Mouse (Mus musculus) embryonic facial prominence, embryonic 15.5 days (tissue): ENCODE results near the gene Numbl. TPM values are rescaled to one million over a fixed set of nuclear protein-coding genes. Genes with fewer than 3 reads are reported as not detected.

Experiments used
- ATAC-seq: fragments of 200-750 bp; cut with Nextera tagmentation; 2 replicates; pipeline ENCODE4 v1.8.0; 2017; ENCODE audit warnings: low read depth, moderate TSS enrichment; ENCODE audit not compliant: insufficient number of reproducible peaks, low FRiP score, low TSS enrichment
- H3K27ac ChIP-seq: fragments of 300-500 bp; sonication (generic); replicated peaks from 2 replicates; pipeline ENCODE4 v1.5.1; 2015; ENCODE audit warnings: mild to moderate bottlenecking, inconsistent platforms
- H3K27me3 ChIP-seq: fragments of 300-500 bp; sonication (generic); 2 replicates; pipeline ENCODE4 v1.6.1; 2015; ENCODE audit warnings: inconsistent platforms
- H3K36me3 ChIP-seq: fragments of 300-500 bp; sonication (generic); 2 replicates; pipeline ENCODE4 v1.6.1; 2015; ENCODE audit warnings: mild to moderate bottlenecking, inconsistent platforms
- H3K4me1 ChIP-seq: fragments of 300-500 bp; sonication (generic); 2 replicates; pipeline ENCODE4 v1.6.1; 2015; ENCODE audit warnings: inconsistent platforms
- H3K4me2 ChIP-seq: fragments of 300-500 bp; sonication (generic); replicated peaks from 2 replicates; pipeline ENCODE4 v1.6.1; 2015; ENCODE audit warnings: mild to moderate bottlenecking, inconsistent platforms
- H3K4me3 ChIP-seq: fragments of 300-500 bp; sonication (generic); replicated peaks from 2 replicates; pipeline ENCODE4 v1.5.1; 2015; ENCODE audit warnings: mild to moderate bottlenecking, inconsistent platforms
- H3K9ac ChIP-seq: fragments of 300-500 bp; sonication (generic); 2 replicates; pipeline ENCODE4 v1.6.1; 2015; ENCODE audit warnings: inconsistent platforms
- H3K9me3 ChIP-seq: fragments of 300-500 bp; sonication (generic); replicated peaks from 2 replicates; pipeline ENCODE4 v1.6.1; 2016; ENCODE audit warnings: inconsistent platforms
- WGBS: fragments of 180-500 bp; shearing (Covaris S2); methylation state at CpG from one replicate; pipeline ENCODE4 v1.1.7; 2015; 5-methylcytosine and 5-hydroxymethylcytosine counted together
- polyA plus RNA-seq: library from polyadenylated mRNA; unstranded; fragments of >200 nt; fragmentation: Nextera tagmentation; extraction: Ambion mirVana; gene quantifications from 2 replicates; pipeline ENCODE4 v1.2.1, GENCODE M21; 2015

The Numbl gene
- polyA plus RNA-seq, 1 experiment from 2014 or later: 48.7 TPM

DNA sequence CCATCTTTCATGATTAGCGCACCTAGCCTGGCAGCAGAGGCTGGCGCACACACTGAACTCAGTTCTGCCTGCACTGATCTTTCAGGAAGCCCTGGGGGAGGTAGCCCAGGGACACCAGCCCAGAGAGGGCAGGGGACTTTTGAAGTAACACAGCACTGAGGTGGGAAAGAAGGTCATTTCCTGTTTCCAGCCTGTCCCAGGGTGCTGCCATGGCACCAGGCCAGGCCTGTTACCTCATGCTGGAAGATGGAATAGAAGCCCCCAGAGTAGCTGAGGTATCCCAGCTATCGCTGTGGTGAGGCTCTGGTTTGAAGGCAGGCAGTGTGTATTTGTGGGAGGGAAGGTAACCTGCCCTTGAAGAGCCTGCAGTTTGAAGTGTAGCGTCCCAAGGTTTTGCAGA lies 16.7 kb downstream of the Numbl start:
- Histone ChIP-seq H3K27me3 (no peaks in the 10 kb centered on the region), H3K27ac (no peak overlapping the region), H3K4me2 (no peak overlapping the region), H3K36me3 (peaks cover 90% of the 10 kb centered on the region), H3K9ac (no peak overlapping the region), H3K9me3 (no peaks in the 10 kb centered on the region), H3K4me3 (no peak overlapping the region), H3K4me1 (no peaks in the 10 kb centered on the region)
- 88% methylated on average over 4 of the region's 4 CpGs for WGBS
- no peak for ATAC-seq

DNA sequence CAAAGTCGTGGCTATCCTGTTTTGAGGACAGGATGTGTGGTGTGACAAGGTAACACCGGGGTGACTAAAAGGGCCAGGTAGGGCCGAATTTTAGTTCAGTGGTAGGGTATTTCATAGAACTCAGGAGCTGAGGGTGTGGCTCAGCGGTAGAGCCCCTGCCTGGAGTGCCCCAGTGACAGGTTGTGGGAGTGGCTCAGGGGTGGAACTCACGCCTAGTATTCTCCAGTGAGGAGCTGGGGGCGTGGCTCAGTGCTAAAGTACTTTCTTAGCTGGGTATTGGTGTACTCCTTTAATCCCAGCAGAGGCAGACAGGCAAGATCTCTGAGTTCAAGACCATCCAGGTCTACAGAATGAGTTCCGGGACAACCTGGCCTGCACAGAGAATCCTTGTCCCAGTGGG lies 17.8 kb downstream of the Numbl start:
- no peak for ATAC-seq
- Histone ChIP-seq H3K4me2 (no peak overlapping the region), H3K4me1 (no peaks in the 10 kb centered on the region), H3K27ac (no peak overlapping the region; the same call in 1 of the 2 replicates), H3K36me3 (peaks cover 89% of the 10 kb centered on the region), H3K27me3 (no peaks in the 10 kb centered on the region), H3K9ac (no peak overlapping the region), H3K4me3 (no peak overlapping the region), H3K9me3 (no peaks in the 10 kb centered on the region)
- WGBS: 65% methylated on average over 7 of the region's 7 CpGs

DNA sequence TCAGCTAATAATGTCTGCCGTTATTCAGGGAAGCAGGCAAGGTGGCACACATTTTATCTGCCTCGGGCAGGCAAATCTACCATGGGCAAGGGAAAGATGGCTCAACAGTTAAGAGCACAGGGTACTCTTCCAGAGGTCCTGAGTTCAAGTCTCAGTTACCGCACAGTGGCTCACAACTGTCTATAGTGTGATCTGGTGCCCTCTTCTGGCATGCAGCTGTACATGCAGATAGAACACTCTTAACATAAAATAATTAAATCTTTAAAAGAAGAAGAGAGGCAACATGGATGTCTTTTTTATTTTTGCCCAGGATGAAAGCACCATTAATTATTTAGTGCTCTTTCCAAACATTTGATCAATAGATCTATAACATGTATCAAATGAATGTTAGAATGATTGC lies 19.0 kb downstream of the Numbl start:
- H3K9me3 ChIP-seq: no peaks in the 10 kb centered on the region
- no peaks in the 10 kb centered on the region for H3K4me1 ChIP-seq
- H3K27ac ChIP-seq: no peak overlapping the region
- H3K4me3 ChIP-seq: no peak overlapping the region
- no peak for ATAC-seq
- WGBS: 95% methylated on average over 3 of the region's 3 CpGs
- no peaks in the 10 kb centered on the region for H3K27me3 ChIP-seq
- no peak overlapping the region for H3K4me2 ChIP-seq
- peaks cover 90% of the 10 kb centered on the region for H3K36me3 ChIP-seq
- H3K9ac ChIP-seq: no peak overlapping the region

DNA sequence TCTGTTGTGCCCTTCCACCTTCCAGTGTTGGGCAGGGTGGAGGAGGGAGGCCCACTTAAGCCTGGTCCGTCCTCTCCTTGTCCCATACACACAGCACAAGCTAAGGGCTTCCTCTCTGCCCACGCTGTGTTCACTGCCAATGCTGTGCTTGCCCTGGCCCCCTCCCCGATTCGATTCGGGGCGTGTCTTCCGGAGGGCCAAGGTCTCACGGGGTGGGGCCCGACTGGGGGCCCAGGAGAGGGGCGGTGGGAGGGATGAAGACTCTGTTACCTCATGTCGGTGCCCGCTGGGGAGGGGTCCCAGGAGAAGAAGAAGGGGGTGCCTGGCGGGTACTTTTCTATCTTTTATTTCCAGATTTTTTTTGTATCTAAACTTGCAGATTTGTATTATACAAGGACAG lies 23.5 kb downstream of the Numbl start:
- Histone ChIP-seq H3K9me3 (no peaks in the 10 kb centered on the region), H3K9ac (no peak overlapping the region), H3K4me1 (peaks cover 11% of the 10 kb centered on the region), H3K36me3 (peaks cover 60% of the 10 kb centered on the region), H3K27me3 (0 out of 2 replicates have a peak, but pooled peaks cover 4% of the 10 kb centered on the region), H3K4me3 (no peak overlapping the region), H3K4me2 (no peak overlapping the region), H3K27ac (no peak overlapping the region)
- WGBS: 65% methylated on average over 13 of the region's 13 CpGs
- no peak for ATAC-seq

DNA sequence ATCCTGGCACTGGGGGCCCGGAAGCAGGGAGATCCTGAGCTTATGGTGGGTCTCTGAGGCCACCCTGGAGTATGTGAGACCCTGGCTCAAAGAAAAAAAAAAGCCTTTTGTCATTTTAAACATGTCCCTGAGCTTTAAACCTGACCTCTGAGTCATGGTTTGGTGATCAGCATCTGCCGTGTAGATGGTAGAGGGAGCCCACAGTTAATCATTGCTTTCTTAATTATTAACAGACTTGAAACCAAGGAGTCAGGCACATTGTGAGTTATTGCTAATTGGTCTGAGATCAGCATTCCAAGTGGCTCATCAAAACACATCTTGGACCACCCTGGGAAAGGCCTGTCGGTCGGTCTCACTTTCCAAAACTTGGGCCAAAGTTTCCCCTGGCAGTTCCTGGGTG lies 24.0 kb downstream of the Numbl start:
- WGBS: 61% methylated on average over 4 of the region's 4 CpGs
- Histone ChIP-seq H3K36me3 (peaks cover 55% of the 10 kb centered on the region), H3K9ac (no peak overlapping the region), H3K27me3 (0 out of 2 replicates have a peak, but pooled peaks cover 4% of the 10 kb centered on the region), H3K4me3 (no peak overlapping the region), H3K9me3 (no peaks in the 10 kb centered on the region), H3K4me2 (no peak overlapping the region), H3K27ac (no peak overlapping the region), H3K4me1 (peaks cover 11% of the 10 kb centered on the region)
- ATAC-seq: no peak

DNA sequence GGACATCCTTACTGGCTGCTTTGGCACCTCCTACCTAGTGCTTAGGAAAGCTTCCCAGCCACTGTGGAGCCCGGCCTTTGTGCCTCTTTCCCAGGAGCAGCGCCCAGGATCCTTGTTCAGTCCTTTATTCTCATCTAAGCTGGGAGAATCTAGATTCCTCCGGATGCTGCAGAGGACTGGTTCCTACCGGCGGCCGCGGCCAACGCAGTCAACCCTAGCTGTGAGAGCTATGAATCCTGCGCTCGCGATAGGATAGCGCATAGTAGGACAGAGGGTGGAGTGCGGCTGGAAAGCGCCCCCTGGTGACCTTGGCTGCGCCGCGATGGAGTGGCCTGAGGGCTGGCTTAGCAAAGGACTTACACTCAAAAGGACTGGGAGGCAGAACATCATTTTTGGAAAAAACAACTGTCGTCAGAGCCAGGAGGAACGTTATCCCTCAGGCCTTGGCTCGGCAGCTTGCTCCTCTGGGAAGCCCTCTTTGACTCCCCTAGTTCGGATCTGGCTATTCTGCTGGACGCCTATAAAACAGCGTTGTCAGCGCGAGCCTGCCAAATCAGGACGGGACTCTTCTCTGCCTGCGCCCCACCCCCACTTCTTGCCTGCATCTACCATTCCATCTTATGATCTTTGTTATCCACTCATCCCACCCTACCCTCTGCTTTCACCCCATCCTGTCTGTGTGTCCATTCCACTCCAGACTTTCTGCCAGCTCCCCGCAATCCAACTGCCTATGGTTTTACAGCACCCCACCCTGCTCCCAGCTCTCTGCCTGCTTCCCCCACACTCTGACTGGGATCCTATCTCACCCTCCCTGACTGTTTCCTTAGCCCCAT lies 26.8 kb downstream of the Numbl start:
- peak; percentile 53 for ATAC-seq
- no peak overlapping the region for H3K27ac ChIP-seq
- H3K4me3 ChIP-seq: peak overlapping the region; percentile 17
- peaks cover 26% of the 10 kb centered on the region for H3K36me3 ChIP-seq
- H3K4me2 ChIP-seq: peak overlapping the region; percentile 33
- H3K9ac ChIP-seq: no peak overlapping the region
- H3K4me1 ChIP-seq: peaks cover 11% of the 10 kb centered on the region
- H3K9me3 ChIP-seq: no peaks in the 10 kb centered on the region
- 2% methylated on average over 28 of the region's 28 CpGs for WGBS
- 0 out of 2 replicates have a peak, but pooled peaks cover 4% of the 10 kb centered on the region for H3K27me3 ChIP-seq

DNA sequence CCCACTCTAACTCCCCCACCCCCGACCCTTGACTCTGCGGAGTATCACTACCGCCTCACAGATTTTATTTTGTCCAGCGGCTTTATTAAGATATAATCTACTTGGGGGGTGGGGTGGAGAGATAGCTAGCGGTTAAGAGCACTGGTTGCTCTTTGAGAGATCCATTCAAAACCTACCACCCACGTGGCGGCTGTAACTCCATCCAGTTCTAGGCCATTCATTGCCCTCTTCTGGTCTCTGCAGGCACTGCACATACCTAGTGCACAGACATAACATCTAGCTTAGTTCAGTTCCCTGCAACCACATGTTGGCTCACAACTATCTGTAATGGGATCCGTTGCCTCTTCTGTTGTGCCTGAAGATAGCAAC lies 27.4 kb downstream of the Numbl start:
- Histone ChIP-seq H3K9ac (no peak overlapping the region), H3K36me3 (peaks cover 22% of the 10 kb centered on the region), H3K27ac (no peak overlapping the region), H3K4me3 (peak overlapping the region; percentile 17; the same call in 1 of the 2 replicates), H3K27me3 (0 out of 2 replicates have a peak, but pooled peaks cover 4% of the 10 kb centered on the region), H3K4me2 (peak overlapping the region; percentile 33), H3K9me3 (no peaks in the 10 kb centered on the region), H3K4me1 (peaks cover 11% of the 10 kb centered on the region)
- WGBS: 5% methylated on average over 8 of the region's 8 CpGs
- ATAC-seq: peak; percentile 64

DNA sequence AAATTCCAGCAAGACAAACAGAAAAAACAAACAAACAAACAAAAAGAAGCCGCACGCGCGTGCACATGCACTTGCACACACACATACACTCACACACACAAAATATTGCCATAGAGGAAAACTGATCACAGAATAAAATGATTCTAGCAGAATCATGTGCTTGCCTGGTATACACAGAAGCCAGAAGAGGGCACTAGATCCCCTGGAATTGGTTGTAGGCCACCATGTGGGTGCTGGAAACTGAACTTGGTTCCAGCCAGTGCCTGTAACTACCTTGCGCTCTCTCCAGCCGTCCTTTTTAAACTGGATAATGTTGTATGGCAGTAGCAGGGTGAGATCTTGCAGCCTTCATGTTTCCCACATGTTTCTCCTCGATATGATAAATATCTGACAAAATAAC lies 30.5 kb downstream of the Numbl start:
- Histone ChIP-seq H3K4me2 (no peak overlapping the region), H3K9me3 (no peaks in the 10 kb centered on the region), H3K9ac (no peak overlapping the region), H3K36me3 (no peaks in the 10 kb centered on the region), H3K4me1 (peaks cover 22% of the 10 kb centered on the region), H3K27me3 (0 out of 2 replicates have a peak, but pooled peaks cover 4% of the 10 kb centered on the region), H3K4me3 (no peak overlapping the region), H3K27ac (no peak overlapping the region)
- 89% methylated on average over 7 of the region's 7 CpGs for WGBS
- no peak for ATAC-seq

DNA sequence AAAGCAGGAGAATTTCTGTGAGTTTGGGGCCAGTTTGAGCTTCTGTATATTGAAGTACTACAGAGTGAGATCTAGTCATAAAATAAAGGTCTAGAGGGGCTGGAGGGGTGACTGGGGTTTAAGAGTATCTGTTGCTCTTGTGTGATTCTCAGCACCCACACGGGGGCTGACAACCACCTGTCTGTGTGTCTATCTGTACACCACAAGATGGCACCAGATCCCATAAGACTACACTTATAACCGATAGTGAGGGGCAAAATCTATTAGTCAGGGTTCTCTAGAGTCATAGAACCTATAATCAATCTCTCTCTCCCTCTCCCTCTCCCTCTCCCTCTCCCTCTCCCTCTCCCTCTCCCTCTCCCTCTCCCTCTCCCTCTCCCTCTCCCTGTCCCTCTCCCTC lies 32.3 kb downstream of the Numbl start:
- Histone ChIP-seq H3K4me3 (no peak overlapping the region), H3K4me1 (peaks cover 13% of the 10 kb centered on the region), H3K36me3 (no peaks in the 10 kb centered on the region), H3K27ac (no peak overlapping the region), H3K4me2 (no peak overlapping the region), H3K9ac (no peak overlapping the region), H3K9me3 (no peaks in the 10 kb centered on the region), H3K27me3 (no peaks in the 10 kb centered on the region)
- ATAC-seq: no peak
- WGBS: 63% methylated on average over 2 of the region's 2 CpGs

DNA sequence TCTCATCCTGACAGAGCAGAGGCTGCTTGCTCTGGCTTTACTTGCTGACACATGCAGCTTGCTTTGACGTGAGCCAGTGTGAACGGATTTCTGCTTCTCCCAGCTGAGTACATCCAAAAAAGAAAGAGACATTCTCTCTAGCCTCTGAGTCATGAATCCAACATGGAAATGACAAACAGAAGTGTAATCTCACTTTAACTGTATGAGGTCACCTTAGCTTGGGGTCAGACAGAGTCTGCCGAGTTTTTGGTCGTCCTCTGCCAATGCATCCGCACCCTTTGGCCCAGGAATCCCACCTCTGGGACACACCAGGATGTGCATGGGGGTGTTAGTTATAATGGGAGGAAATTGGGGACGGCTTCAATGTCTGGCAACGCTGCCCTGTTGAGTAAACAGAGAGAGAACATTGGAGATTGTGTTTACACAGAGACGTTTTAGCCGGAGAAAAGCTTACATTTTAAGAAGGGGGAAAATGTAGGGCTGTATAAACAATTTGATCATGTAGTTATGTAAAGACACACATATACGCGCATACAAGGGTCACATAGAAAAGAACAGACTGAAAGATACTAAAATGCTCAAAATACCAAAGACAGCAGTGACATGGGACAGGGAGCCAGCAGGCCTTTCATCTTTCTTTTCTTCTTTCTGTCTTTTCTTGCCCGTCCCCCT lies 33.7 kb downstream of the Numbl start:
- ATAC-seq: peak; percentile 72; the same call in 1 of the 2 replicates
- 40% methylated on average over 12 of the region's 12 CpGs for WGBS

DNA sequence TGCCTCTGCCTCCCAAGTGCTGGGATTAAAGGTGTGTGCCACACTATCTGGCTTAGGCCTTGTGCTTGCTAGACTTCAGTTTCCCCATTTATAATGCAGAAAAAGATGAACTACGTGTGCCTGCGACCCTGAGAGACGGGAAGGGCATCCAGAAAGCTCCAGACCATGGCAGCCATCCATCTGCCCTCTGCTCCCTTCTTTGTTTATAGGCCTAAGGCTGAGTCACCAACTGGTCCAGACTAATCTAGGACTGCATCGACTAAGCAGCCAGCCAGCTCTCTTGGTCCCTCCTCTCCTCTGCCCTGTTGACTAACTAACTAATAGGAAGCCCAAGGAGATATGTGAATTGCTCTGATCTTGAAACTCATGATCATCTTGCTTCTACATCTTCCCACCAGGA lies 37.7 kb downstream of the Numbl start:
- H3K27ac ChIP-seq: no peak overlapping the region
- H3K27me3 ChIP-seq: no peaks in the 10 kb centered on the region
- no peaks in the 10 kb centered on the region for H3K9me3 ChIP-seq
- peaks cover 14% of the 10 kb centered on the region for H3K4me1 ChIP-seq
- WGBS: 72% methylated on average over 4 of the region's 4 CpGs
- no peak overlapping the region for H3K4me3 ChIP-seq
- H3K9ac ChIP-seq: no peak overlapping the region
- H3K36me3 ChIP-seq: no peaks in the 10 kb centered on the region
- no peak overlapping the region for H3K4me2 ChIP-seq
- ATAC-seq: no peak

More for the DNA sequence above, 33.7 kb downstream of the Numbl start:
- H3K9me3 ChIP-seq: no peaks in the 10 kb centered on the region
- peak overlapping the region; percentile 68 for H3K27ac ChIP-seq
- H3K4me3 ChIP-seq: no peak overlapping the region
- no peak overlapping the region for H3K4me2 ChIP-seq
- H3K36me3 ChIP-seq: no peaks in the 10 kb centered on the region
- H3K27me3 ChIP-seq: no peaks in the 10 kb centered on the region
- H3K9ac ChIP-seq: no peak overlapping the region
- peaks cover 11% of the 10 kb centered on the region; the same call in 1 of the 2 replicates for H3K4me1 ChIP-seq
